ENCODE assay signal across 29 mouse cellular contexts in genomic region chr8:71346581-71346980, GRCm38 (mm10). TPM values are rescaled to one million over a fixed set of nuclear protein-coding genes. Genes with fewer than 3 reads are reported as not detected.
"Had no signal": no experiment of that assay in that cellular context is flagged by ENCODE, and none has a peak within 500 bp of the region (broad histone marks: within the 10 kb centered on the region; RNA-seq: fewer than 3 reads in every experiment).

No protein-coding gene starts in this region.

- H3K27ac ChIP-seq: embryonic facial prominence, embryonic 10.5 days; embryonic facial prominence, embryonic 12.5 days; embryonic facial prominence, embryonic 13.5 days; embryonic facial prominence, embryonic 15.5 days; forebrain, embryonic 10.5 days; forebrain, embryonic 12.5 days; forebrain, embryonic 13.5 days; forebrain, embryonic 15.5 days; gastrocnemius, adult 2 months; heart, adult 2 months; heart, embryonic 10.5 days had no signal

- H3K4me1 ChIP-seq: embryonic facial prominence, embryonic 10.5 days; embryonic facial prominence, embryonic 12.5 days; embryonic facial prominence, embryonic 13.5 days; embryonic facial prominence, embryonic 15.5 days; forebrain, embryonic 10.5 days; forebrain, embryonic 12.5 days; forebrain, embryonic 13.5 days; forebrain, embryonic 15.5 days; heart, embryonic 10.5 days had no signal

- H3K4me3 ChIP-seq: embryonic facial prominence, embryonic 10.5 days; embryonic facial prominence, embryonic 12.5 days; embryonic facial prominence, embryonic 13.5 days; embryonic facial prominence, embryonic 15.5 days; erythroblast, embryonic 14.5 days; forebrain, embryonic 10.5 days; forebrain, embryonic 12.5 days; forebrain, embryonic 13.5 days; forebrain, embryonic 15.5 days; gastrocnemius, adult 2 months; heart, adult 2 months; heart, embryonic 10.5 days had no signal

- ATAC-seq: forebrain, embryonic 13.5 days; forebrain, embryonic 14.5 days; forebrain, embryonic 15.5 days; forebrain, embryonic 16.5 days; forebrain, postnatal 0 days had no signal

- H3K4me2 ChIP-seq: embryonic facial prominence, embryonic 12.5 days; embryonic facial prominence, embryonic 13.5 days; embryonic facial prominence, embryonic 15.5 days; forebrain, embryonic 12.5 days; forebrain, embryonic 13.5 days; forebrain, embryonic 15.5 days had no signal

- H3K9me3 ChIP-seq: embryonic facial prominence, embryonic 10.5 days; embryonic facial prominence, embryonic 12.5 days; embryonic facial prominence, embryonic 13.5 days; embryonic facial prominence, embryonic 15.5 days; forebrain, embryonic 10.5 days; forebrain, embryonic 12.5 days; forebrain, embryonic 13.5 days; forebrain, embryonic 15.5 days; heart, embryonic 10.5 days had no signal

- H3K27me3 ChIP-seq: embryonic facial prominence, embryonic 12.5 days; embryonic facial prominence, embryonic 13.5 days; embryonic facial prominence, embryonic 15.5 days; forebrain, embryonic 12.5 days; forebrain, embryonic 13.5 days; forebrain, embryonic 15.5 days had no signal

- DNase-seq: cerebellum, adult 9-11 months; cerebellum, postnatal 10 days; cerebellum, postnatal 14 days; cerebellum, postnatal 25 days; cerebellum, postnatal 36 days; embryo, embryonic 11 days; forebrain, postnatal 0 days; gastrocnemius, adult 2 months; gastrocnemius, postnatal 10 days; gastrocnemius, postnatal 14 days; gastrocnemius, postnatal 25 days; gastrocnemius, postnatal 36 days; heart, adult 11 months; heart, adult 18-20 months; heart, adult 2 months had no signal

- H3K9ac ChIP-seq: embryonic facial prominence, embryonic 12.5 days; embryonic facial prominence, embryonic 13.5 days; embryonic facial prominence, embryonic 15.5 days; forebrain, embryonic 12.5 days; forebrain, embryonic 13.5 days; forebrain, embryonic 15.5 days; forebrain, postnatal 0 days had no signal

RNA-seq across cellular contexts. Expression of gene Ushbp1, which starts 49.0 kb away (rescaled TPM):
- total RNA-seq: common myeloid progenitor, adult 5-6 weeks; granulocyte monocyte progenitor cell, adult 5-6 weeks had no signal
